Mouse (Mus musculus) CH12.LX (cell line): ENCODE results near the gene Akr1b3. TPM values are rescaled to one million over a fixed set of nuclear protein-coding genes. Genes with fewer than 3 reads are reported as not detected.

Experiments used
- DNase-seq: peaks from one replicate; pipeline ENCODE4 v3.0.0-alpha.2; 2013; ENCODE audit errors: extremely low read depth
- H3K27ac ChIP-seq: 2 replicates; pipeline ENCODE4 v1.5.1; 2012; ENCODE audit warnings: low read depth, mild to moderate bottlenecking, control low read depth, moderate library complexity; ENCODE audit not compliant: insufficient read depth
- H3K27me3 ChIP-seq: replicated peaks from 2 replicates; pipeline ENCODE3; 2012; ENCODE audit warnings: inconsistent platforms
- H3K36me3 ChIP-seq, 2 experiments: replicated peaks in 1 of 2; 2 replicates each; pipeline versions ENCODE3 to v1.6.1; 2012; ENCODE audit warnings: inconsistent platforms in 1 of 2, low read length in 1 of 2, mild to moderate bottlenecking in 1 of 2, mixed read lengths in 1 of 2, moderate library complexity in 1 of 2; ENCODE audit not compliant: control insufficient read depth in 1 of 2, insufficient read depth in 1 of 2
- H3K4me1 ChIP-seq, 2 experiments: 2 replicates each; pipeline ENCODE4 v1.6.1; 2012; ENCODE audit warnings: inconsistent platforms in 1 of 2, moderate library complexity in 1 of 2; ENCODE audit not compliant: insufficient read depth in 2 of 2, control insufficient read depth in 1 of 2
- H3K4me2 ChIP-seq: 2 replicates; pipeline ENCODE4 v1.6.1; 2012; ENCODE audit warnings: low read depth, mild to moderate bottlenecking, control low read depth; ENCODE audit not compliant: poor library complexity, insufficient read depth, severe bottlenecking
- H3K4me3 ChIP-seq, 3 experiments: fragments of 150-350 bp in 1 of 3; sonication (generic) in 1 of 3; replicated peaks in 1 of 3; 2 replicates each; pipeline versions ENCODE3 to v1.5.1; 2011 to 2012; ENCODE audit warnings: low read depth in 2 of 3, low read length in 2 of 3, mild to moderate bottlenecking in 2 of 3, moderate library complexity in 2 of 3, control low read depth in 1 of 3, improper control_type of control experiment in 1 of 3, inconsistent platforms in 1 of 3, mixed read lengths in 1 of 3; ENCODE audit not compliant: poor library complexity in 1 of 3
- H3K79me2 ChIP-seq: replicated peaks from 2 replicates; pipeline ENCODE4 v1.6.1; 2012; ENCODE audit warnings: mild to moderate bottlenecking, moderate library complexity; ENCODE audit not compliant: control insufficient read depth, poor library complexity, insufficient read depth, severe bottlenecking; ENCODE audit errors: extremely low read depth
- H3K9ac ChIP-seq: 2 replicates; pipeline ENCODE4 v1.6.1; 2012; ENCODE audit warnings: low read depth, mild to moderate bottlenecking, control low read depth, moderate library complexity; ENCODE audit not compliant: insufficient read depth
- H3K9me3 ChIP-seq: replicated peaks from 2 replicates; pipeline ENCODE3; 2012; ENCODE audit warnings: low read length, inconsistent platforms, mixed read lengths
- CHD2 ChIP-seq: IDR thresholded peaks from 2 replicates; pipeline ENCODE4 v1.6.1; 2011; ENCODE audit warnings: low read length, improper control_type of control experiment
- CTCF ChIP-seq, 2 experiments: IDR thresholded peaks in 1 of 2; conservative IDR thresholded peaks in 1 of 2; 2 replicates each; pipeline ENCODE4 v1.5.1; 2011 to 2012; ENCODE audit warnings: low read depth in 2 of 2, low read length in 2 of 2, improper control_type of control experiment in 1 of 2, inconsistent platforms in 1 of 2, mild to moderate bottlenecking in 1 of 2, moderate library complexity in 1 of 2
- EP300 ChIP-seq: IDR thresholded peaks from 2 replicates; pipeline ENCODE4 v1.6.1; 2011; ENCODE audit warnings: low read length, improper control_type of control experiment
- HCFC1 ChIP-seq: IDR thresholded peaks from 2 replicates; pipeline ENCODE4 v1.6.1; 2012; ENCODE audit warnings: low read depth, mild to moderate bottlenecking, inconsistent platforms, low read length, improper control_type of control experiment
- JUND ChIP-seq: conservative IDR thresholded peaks from 2 replicates; pipeline ENCODE4 v1.6.1; 2011; ENCODE audit warnings: low read depth, low read length, improper control_type of control experiment
- MAX ChIP-seq: IDR thresholded peaks from 2 replicates; pipeline ENCODE4 v1.6.1; 2011; ENCODE audit warnings: low read length, improper control_type of control experiment
- MEF2A ChIP-seq: IDR thresholded peaks from 2 replicates; pipeline ENCODE4 v1.6.1; 2014; ENCODE audit warnings: low read depth, mild to moderate bottlenecking, inconsistent platforms, low read length, improper control_type of control experiment, borderline replicate concordance
- MYC ChIP-seq: IDR thresholded peaks from 2 replicates; pipeline ENCODE4 v1.6.1; 2011; ENCODE audit warnings: low read depth, mild to moderate bottlenecking, improper control_type of control experiment, low read length
- NELFE ChIP-seq: IDR thresholded peaks from 2 replicates; pipeline ENCODE4 v1.6.1; 2011; ENCODE audit warnings: low read depth, low read length, improper control_type of control experiment
- NRF1 ChIP-seq: IDR thresholded peaks from 2 replicates; pipeline ENCODE4 v1.6.1; 2014; ENCODE audit warnings: low read depth, mild to moderate bottlenecking, inconsistent platforms, low read length, improper control_type of control experiment, moderate library complexity
- PAX5 ChIP-seq: IDR thresholded peaks from 2 replicates; pipeline ENCODE4 v1.6.1; 2012; ENCODE audit warnings: low read length, inconsistent platforms, mixed read lengths
- POLR2A ChIP-seq: IDR thresholded peaks from 2 replicates; pipeline ENCODE4 v1.6.1; 2011; ENCODE audit warnings: low read depth, mild to moderate bottlenecking, improper control_type of control experiment, low read length
- SIN3A ChIP-seq: IDR thresholded peaks from 2 replicates; pipeline ENCODE4 v1.6.1; 2012; ENCODE audit warnings: low read length, improper control_type of control experiment, inconsistent platforms
- TCF12 ChIP-seq: IDR thresholded peaks from 2 replicates; pipeline ENCODE4 v1.6.1; 2014; ENCODE audit warnings: low read depth, mild to moderate bottlenecking, inconsistent platforms, low read length, improper control_type of control experiment
- USF1 ChIP-seq: IDR thresholded peaks from 2 replicates; pipeline ENCODE4 v1.6.1; 2014; ENCODE audit warnings: low read depth, mild to moderate bottlenecking, inconsistent platforms, low read length, improper control_type of control experiment
- ZMIZ1 ChIP-seq: IDR thresholded peaks from 2 replicates; pipeline ENCODE4 v1.6.1; 2012; ENCODE audit warnings: low read depth, mild to moderate bottlenecking, inconsistent platforms, low read length, improper control_type of control experiment
- dilution Hi-C: fragments of 300-500 bp; cut with MboI; formaldehyde crosslinking; loops from 2 replicates; pipeline ENCODE4 v1.14.3; 2020; ENCODE audit warnings: low sequenced_read_pairs; ENCODE audit not compliant: extremely low pct_unique_long_range_greater_than_20kb, extremely low pct_ligation_motif_present
- in situ Hi-C: fragments of 300-500 bp; cut with MboI; formaldehyde crosslinking; loops from 3 replicates; pipeline ENCODE4 v1.14.3; 2019; ENCODE audit warnings: low sequenced_read_pairs, low pct_ligation_motif_present, low pct_unique_long_range_greater_than_20kb, mixed read lengths
- polyA plus RNA-seq: library from polyadenylated mRNA; unstranded; fragments of >175 nt; gene quantifications from 2 replicates; pipeline ENCODE4 v1.2.1, GENCODE M21; 2012; ENCODE audit warnings: low read depth; ENCODE audit not compliant: insufficient read length
- total RNA-seq, 2 experiments: library from RNA; depleted of rRNA; stranded (reverse); fragments of 300-350 nt in 1 of 2; fragments of >200 nt in 1 of 2; gene quantifications; 2 replicates each; pipeline ENCODE4 v1.2.3; 2012 to 2014

Gene Akr1b3
- total and polyA plus RNA-seq, 3 experiments: 257 to 359 (median 313) TPM

GRCm38 (mm10) chr6:34346096-34346898, 29.0 kb upstream of the Akr1b3 start (continued):
- TF ChIP-seq CHD2 (no peak), MYC (peak; percentile 50; the same call in 1 of the 2 replicates), SIN3A (peak; percentile 58; the same call in 1 of the 2 replicates), POLR2A (no peak), MEF2A (no peak), ZMIZ1 (no peak), JUND (no peak), USF1 (no peak), MAX (0 out of 2 replicates have a peak, but pooled peaks have one; percentile 19), PAX5 (no peak), NRF1 (no peak), NELFE (no peak)

DNA sequence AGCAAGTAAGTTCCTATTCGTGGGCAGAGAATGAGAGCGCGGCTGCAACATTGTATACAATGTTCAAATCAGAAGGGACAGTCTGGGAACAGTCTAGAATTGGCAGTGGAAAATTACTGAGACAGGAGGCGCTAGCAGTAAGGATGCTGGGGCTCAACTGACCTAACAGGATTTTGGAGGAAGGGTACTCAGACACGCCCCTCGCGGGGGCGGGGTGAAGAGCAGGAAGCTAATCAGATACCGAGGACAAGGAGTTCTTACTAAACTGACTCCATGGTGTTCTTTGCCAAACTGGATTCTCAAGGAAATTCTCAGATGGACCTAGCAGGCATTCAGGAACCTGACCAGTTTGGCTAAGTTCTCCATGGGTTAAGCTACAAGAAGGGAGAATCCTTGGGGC, 27.7 kb upstream of the Akr1b3 start:
- peak; percentile 40 for DNase-seq
- H3K27me3 ChIP-seq: no peaks in the 10 kb centered on the region
- H3K36me3 ChIP-seq: no peaks in the 10 kb centered on the region
- H3K4me3 ChIP-seq: peak overlapping the region in 1 of 3 experiments; percentile 35
- H3K27ac ChIP-seq: no peak overlapping the region
- no peaks in the 10 kb centered on the region for H3K9me3 ChIP-seq
- dilution Hi-C loops (no loop called here), in situ Hi-C loops (loop anchor here (5.0 to 10.0 kb wide), 2 partner anchors 33 to 50 kb away; no protein-coding TSS in a partner anchor)
- H3K9ac ChIP-seq: peak overlapping the region; percentile 25; the same call in 1 of the 2 replicates
- H3K79me2 ChIP-seq: no peaks in the 10 kb centered on the region
- peaks cover 4 to 35% of the 10 kb centered on the region in 2 experiments; a peak in 3 of 4 replicates for H3K4me1 ChIP-seq
- peak overlapping the region; percentile 83 for H3K4me2 ChIP-seq
- TF ChIP-seq HCFC1 (no peak), TCF12 (0 out of 2 replicates have a peak, but pooled peaks have one; percentile 12)

GRCm38 (mm10) chr6:34344135-34344850, 27.0 kb upstream of the Akr1b3 start:
- Histone ChIP-seq H3K27ac (no peak overlapping the region), H3K4me2 (peak overlapping the region; percentile 83), H3K36me3 (no peaks in the 10 kb centered on the region), H3K9ac (peak overlapping the region; percentile 25; the same call in 1 of the 2 replicates), H3K9me3 (no peaks in the 10 kb centered on the region)
- dilution Hi-C loops: no loop called here
- DNase-seq: peak; percentile 16
- TF ChIP-seq MYC (no peak), CHD2 (peak; percentile 35; the same call in 1 of the 2 replicates), EP300 (no peak), CTCF (conservative IDR thresholded peaks at IDR 0.05 in 1 of 2, IDR thresholded peaks at IDR 0.05 in 1 of 2; ENCODE audit: low read depth in 2 of 2, low read length in 2 of 2) (peak in 1 of 2 experiments; percentile 30; a peak in 1 of 4 replicates)
- TF ChIP-seq, all 38 proteins: peak for 2
- peak overlapping the region in 1 of 3 experiments; percentile 35 for H3K4me3 ChIP-seq
- H3K27me3 ChIP-seq: no peaks in the 10 kb centered on the region
- in situ Hi-C loops: loop anchor here (10.0 kb wide), 1 partner anchor 49 kb away; no protein-coding TSS in a partner anchor
- H3K4me1 ChIP-seq: peaks cover 4 to 35% of the 10 kb centered on the region in 2 experiments; a peak in 3 of 4 replicates
- no peaks in the 10 kb centered on the region for H3K79me2 ChIP-seq
